Mouse (Mus musculus) forebrain, embryonic 13.5 days (tissue): ENCODE results near the gene Pde4d. TPM values are rescaled to one million over a fixed set of nuclear protein-coding genes. Genes with fewer than 3 reads are reported as not detected.

Experiments used
- ATAC-seq: fragments of 200-750 bp; cut with Nextera tagmentation; 2 replicates; pipeline ENCODE4 v1.8.0; 2017
- H3K27ac ChIP-seq: fragments of 300-500 bp; sonication (generic); 2 replicates; pipeline ENCODE4 v1.5.1; 2015; ENCODE audit warnings: inconsistent platforms, mild to moderate bottlenecking, moderate library complexity
- H3K27me3 ChIP-seq: fragments of 300-500 bp; sonication (generic); 2 replicates; pipeline ENCODE4 v1.6.1; 2015; ENCODE audit warnings: mild to moderate bottlenecking, inconsistent platforms
- H3K36me3 ChIP-seq: fragments of 300-500 bp; sonication (generic); 2 replicates; pipeline ENCODE4 v1.6.1; 2015; ENCODE audit warnings: mild to moderate bottlenecking, inconsistent platforms; ENCODE audit not compliant: poor library complexity, severe bottlenecking
- H3K4me1 ChIP-seq: fragments of 300-500 bp; sonication (generic); 2 replicates; pipeline ENCODE4 v1.6.1; 2015; ENCODE audit warnings: inconsistent platforms
- H3K4me2 ChIP-seq: fragments of 300-500 bp; sonication (generic); 2 replicates; pipeline ENCODE4 v1.6.1; 2015; ENCODE audit warnings: inconsistent platforms, mild to moderate bottlenecking, moderate library complexity
- H3K4me3 ChIP-seq: fragments of 300-500 bp; sonication (generic); 2 replicates; pipeline ENCODE4 v1.5.1; 2015; ENCODE audit warnings: mild to moderate bottlenecking, inconsistent platforms
- H3K9ac ChIP-seq: fragments of 300-500 bp; sonication (generic); 2 replicates; pipeline ENCODE4 v1.6.1; 2015; ENCODE audit warnings: mild to moderate bottlenecking, inconsistent platforms
- H3K9me3 ChIP-seq: fragments of 300-500 bp; sonication (generic); replicated peaks from 2 replicates; pipeline ENCODE4 v1.6.1; 2016; ENCODE audit warnings: inconsistent platforms
- WGBS: fragments of 180-500 bp; shearing (Covaris S2); methylation state at CpG from one replicate; pipeline ENCODE4 v1.1.7; 2015; 5-methylcytosine and 5-hydroxymethylcytosine counted together
- polyA plus RNA-seq: library from polyadenylated mRNA; unstranded; fragments of >200 nt; fragmentation: Nextera tagmentation; extraction: Ambion mirVana; gene quantifications from 2 replicates; pipeline ENCODE4 v1.2.1, GENCODE M21; 2015

The Pde4d gene
- polyA plus RNA-seq, 1 experiment from 2014 or later, result 11.9 TPM

DNA sequence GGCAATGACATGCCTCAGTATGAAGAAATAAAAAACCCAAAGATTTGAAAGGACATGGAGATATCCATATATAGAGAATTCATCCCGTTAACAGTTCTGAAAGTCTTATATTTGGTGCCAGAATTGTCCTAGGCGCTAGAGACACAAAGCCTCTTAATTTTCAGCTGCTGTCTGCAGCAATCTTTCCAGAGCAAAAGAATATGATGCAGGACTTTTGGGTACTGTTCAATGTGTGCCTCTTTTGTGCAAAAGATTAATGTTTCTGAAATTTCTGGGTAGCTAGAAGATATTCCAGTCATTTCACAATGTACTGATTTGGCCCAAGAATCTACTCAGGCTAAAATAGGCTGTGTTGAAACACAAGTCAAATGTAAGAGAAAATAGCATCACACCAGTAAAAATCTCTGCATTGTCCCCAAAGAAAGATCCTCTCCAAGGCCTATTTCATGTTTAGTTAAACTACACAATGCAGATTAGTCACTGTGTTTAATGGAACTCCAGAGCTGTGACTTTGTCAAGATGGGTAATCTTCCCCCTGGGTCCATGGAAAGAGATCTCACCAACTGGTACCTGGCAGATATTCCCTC is 1270.5 kb downstream of the Pde4d start:
- ATAC-seq, result no peak
- Histone ChIP-seq H3K9me3 (no peaks in the 10 kb centered on the region), H3K9ac (no peak overlapping the region), H3K4me3 (no peak overlapping the region), H3K27me3 (no peaks in the 10 kb centered on the region), H3K36me3 (no peaks in the 10 kb centered on the region), H3K4me1 (0 out of 2 replicates have a peak, but pooled peaks cover 2% of the 10 kb centered on the region), H3K4me2 (no peak overlapping the region), H3K27ac (no peak overlapping the region)
- 92% methylated on average over 2 of the region's 2 CpGs for WGBS

GRCm38 (mm10) chr13:109722237-109723119 is 1272.7 kb downstream of the Pde4d start:
- Histone ChIP-seq H3K9me3 (no peaks in the 10 kb centered on the region), H3K4me2 (no peak overlapping the region), H3K4me1 (0 out of 2 replicates have a peak, but pooled peaks cover 2% of the 10 kb centered on the region), H3K4me3 (no peak overlapping the region), H3K27me3 (no peaks in the 10 kb centered on the region), H3K27ac (no peak overlapping the region), H3K9ac (no peak overlapping the region), H3K36me3 (no peaks in the 10 kb centered on the region)
- ATAC-seq, result no peak
- 90% methylated on average over 6 of the region's 6 CpGs for WGBS

DNA sequence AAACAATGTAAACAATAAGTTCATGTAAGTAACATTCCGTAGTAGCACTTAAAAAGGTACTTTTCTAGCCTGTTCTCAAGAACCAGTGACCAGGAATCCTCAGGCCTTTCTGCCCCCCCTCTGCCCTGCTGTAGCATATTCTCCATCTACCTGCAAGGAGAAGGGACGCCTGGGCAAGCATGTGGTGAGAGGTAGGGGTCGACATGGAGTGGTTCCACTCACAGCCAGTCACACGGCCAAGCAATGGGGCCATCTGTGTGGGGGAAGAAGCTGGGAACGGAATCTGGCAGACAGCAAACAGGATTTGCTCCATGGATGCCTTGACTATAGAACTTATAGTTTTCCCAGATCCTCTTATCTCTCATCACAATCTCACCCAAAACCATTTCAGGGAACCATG is 1277.6 kb downstream of the Pde4d start:
- ATAC-seq, result no peak
- 85% methylated on average over 5 of the region's 5 CpGs for WGBS

GRCm38 (mm10) chr13:109729612-109730011 is 1279.9 kb downstream of the Pde4d start:
- 97% methylated on average over 4 of the region's 4 CpGs for WGBS
- no peak for ATAC-seq

More for the DNA sequence above, 1277.6 kb downstream of the Pde4d start:
- Histone ChIP-seq H3K27me3 (no peaks in the 10 kb centered on the region), H3K4me3 (no peak overlapping the region), H3K27ac (no peak overlapping the region), H3K9me3 (no peaks in the 10 kb centered on the region), H3K9ac (no peak overlapping the region), H3K36me3 (no peaks in the 10 kb centered on the region), H3K4me2 (no peak overlapping the region), H3K4me1 (no peaks in the 10 kb centered on the region)

DNA sequence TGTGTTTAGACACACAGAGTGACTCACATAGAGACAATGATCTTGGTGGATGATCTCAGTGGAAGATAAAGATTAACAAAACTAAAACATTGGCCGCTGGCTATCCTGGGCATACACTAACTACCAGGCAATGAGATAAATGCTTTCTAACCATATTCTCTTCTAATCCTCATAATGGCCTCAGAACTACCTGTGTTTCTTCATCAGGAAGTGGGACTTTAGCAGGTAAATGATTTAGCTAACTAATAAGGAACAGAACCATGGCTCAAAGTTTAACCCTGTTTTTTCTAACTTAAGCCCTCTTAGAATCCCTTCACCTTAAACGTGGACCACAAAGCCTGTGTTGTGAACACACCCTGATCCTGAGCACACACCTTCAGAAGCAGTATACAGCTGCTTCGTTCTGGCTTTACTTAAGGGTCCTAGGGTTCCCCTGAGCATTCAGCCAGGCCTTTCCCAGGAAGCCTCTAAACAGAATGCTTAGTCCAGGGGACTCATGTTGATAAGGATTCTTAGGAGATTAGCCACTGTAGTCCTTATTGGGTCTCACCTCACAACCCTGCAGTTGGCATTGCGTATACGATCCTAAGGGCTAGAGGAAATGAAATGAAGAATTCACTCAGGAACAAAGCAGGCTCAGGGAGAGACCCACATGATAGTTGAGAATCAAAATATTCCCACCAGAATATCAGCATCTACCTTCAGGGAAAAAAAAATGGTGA is 1283.1 kb downstream of the Pde4d start:
- Histone ChIP-seq H3K4me1 (no peaks in the 10 kb centered on the region), H3K27me3 (no peaks in the 10 kb centered on the region), H3K36me3 (no peaks in the 10 kb centered on the region), H3K4me2 (no peak overlapping the region), H3K9ac (no peak overlapping the region), H3K9me3 (no peaks in the 10 kb centered on the region), H3K4me3 (no peak overlapping the region), H3K27ac (no peak overlapping the region)
- WGBS, result 84% methylated on average over 5 of the region's 5 CpGs
- ATAC-seq, result no peak

More at GRCm38 (mm10) chr13:109729612-109730011, 1279.9 kb downstream of the Pde4d start:
- no peak overlapping the region for H3K27ac ChIP-seq
- H3K4me3 ChIP-seq, result no peak overlapping the region
- no peaks in the 10 kb centered on the region for H3K9me3 ChIP-seq
- no peak overlapping the region for H3K9ac ChIP-seq
- H3K36me3 ChIP-seq, result no peaks in the 10 kb centered on the region
- no peaks in the 10 kb centered on the region for H3K27me3 ChIP-seq
- no peaks in the 10 kb centered on the region for H3K4me1 ChIP-seq
- H3K4me2 ChIP-seq, result no peak overlapping the region

DNA sequence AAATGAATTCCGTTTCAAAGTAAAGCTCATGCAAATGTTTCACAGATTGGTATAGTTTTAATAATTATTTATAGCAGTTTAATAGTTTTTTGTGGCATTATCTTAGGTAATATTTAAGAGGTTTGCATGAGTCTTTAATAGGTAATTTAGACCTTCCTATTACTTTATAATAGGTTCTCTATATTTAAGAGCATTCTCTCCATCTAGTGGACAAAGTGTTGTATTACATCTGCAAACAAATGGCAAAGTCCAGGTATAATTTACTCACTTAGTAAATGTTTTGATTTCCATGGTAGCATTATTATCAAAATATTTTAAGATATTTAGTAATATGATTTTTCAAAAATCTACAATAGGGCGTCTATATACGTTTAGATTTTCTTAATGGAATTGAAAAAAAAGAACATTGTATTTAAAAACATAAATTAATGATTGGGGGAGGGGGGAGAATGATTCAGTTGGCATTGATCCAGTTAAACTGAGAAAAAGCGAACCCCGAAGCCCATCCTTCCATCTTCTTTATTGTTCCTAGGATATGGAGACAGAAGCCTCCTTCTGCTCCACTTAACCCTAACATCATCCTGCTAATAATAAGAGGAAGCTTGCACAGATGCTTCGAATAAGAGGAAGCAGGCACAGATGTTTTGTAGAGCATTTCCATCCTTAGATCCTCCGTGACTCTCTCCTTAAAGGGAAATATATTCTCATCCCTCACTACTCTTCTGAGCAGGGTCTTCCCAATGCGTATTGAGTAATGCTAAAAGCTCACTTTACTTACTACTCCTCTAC is 1286.7 kb downstream of the Pde4d start:
- Histone ChIP-seq H3K36me3 (no peaks in the 10 kb centered on the region), H3K4me1 (no peaks in the 10 kb centered on the region), H3K9me3 (no peaks in the 10 kb centered on the region), H3K4me2 (no peak overlapping the region), H3K4me3 (no peak overlapping the region), H3K27me3 (no peaks in the 10 kb centered on the region), H3K27ac (no peak overlapping the region), H3K9ac (no peak overlapping the region)
- no peak for ATAC-seq
- 46% methylated on average over 8 of the region's 8 CpGs for WGBS

GRCm38 (mm10) chr13:109746492-109746891 is 1296.7 kb downstream of the Pde4d start:
- H3K9ac ChIP-seq, result no peak overlapping the region
- H3K4me3 ChIP-seq, result no peak overlapping the region
- H3K36me3 ChIP-seq, result no peaks in the 10 kb centered on the region
- no peak overlapping the region for H3K4me2 ChIP-seq
- no peak overlapping the region for H3K27ac ChIP-seq
- H3K27me3 ChIP-seq, result no peaks in the 10 kb centered on the region
- no peaks in the 10 kb centered on the region for H3K9me3 ChIP-seq
- ATAC-seq, result no peak
- H3K4me1 ChIP-seq, result peaks cover 4% of the 10 kb centered on the region; the same call in 1 of the 2 replicates

- Histone ChIP-seq H3K27ac (no peak overlapping the region), H3K27me3 (no peaks in the 10 kb centered on the region), H3K4me1 (no peaks in the 10 kb centered on the region), H3K4me3 (no peak overlapping the region), H3K9me3 (no peaks in the 10 kb centered on the region), H3K36me3 (no peaks in the 10 kb centered on the region), H3K4me2 (no peak overlapping the region), H3K9ac (no peak overlapping the region)
- WGBS, result 48% methylated on average over 8 of the region's 8 CpGs
- ATAC-seq, result 0 out of 2 replicates have a peak, but pooled peaks have one; percentile 43
Observed at GRCm38 (mm10) chr13:109752236-109752863, 1302.6 kb downstream of the Pde4d start.

- Histone ChIP-seq H3K4me3 (no peak overlapping the region), H3K27ac (no peak overlapping the region), H3K9ac (no peak overlapping the region), H3K36me3 (no peaks in the 10 kb centered on the region), H3K4me2 (no peak overlapping the region), H3K27me3 (no peaks in the 10 kb centered on the region), H3K9me3 (no peaks in the 10 kb centered on the region), H3K4me1 (no peaks in the 10 kb centered on the region)
- ATAC-seq, result no peak
- 88% methylated on average over 5 of the region's 5 CpGs for WGBS
Observed at GRCm38 (mm10) chr13:109756854-109757253, 1307.1 kb downstream of the Pde4d start.

GRCm38 (mm10) chr13:109759201-109759600 is 1309.5 kb downstream of the Pde4d start:
- 0 out of 2 replicates have a peak, but pooled peaks have one; percentile 45 for ATAC-seq
- Histone ChIP-seq H3K36me3 (no peaks in the 10 kb centered on the region), H3K27me3 (no peaks in the 10 kb centered on the region), H3K4me1 (no peaks in the 10 kb centered on the region), H3K9me3 (no peaks in the 10 kb centered on the region), H3K4me3 (no peak overlapping the region), H3K4me2 (no peak overlapping the region), H3K9ac (no peak overlapping the region), H3K27ac (no peak overlapping the region)
- WGBS, result 39% methylated on average over 5 of the region's 5 CpGs

GRCm38 (mm10) chr13:109761081-109761480 is 1311.3 kb downstream of the Pde4d start:
- Histone ChIP-seq H3K4me2 (no peak overlapping the region), H3K9ac (no peak overlapping the region), H3K27ac (no peak overlapping the region), H3K4me3 (no peak overlapping the region), H3K4me1 (no peaks in the 10 kb centered on the region), H3K27me3 (no peaks in the 10 kb centered on the region), H3K9me3 (no peaks in the 10 kb centered on the region), H3K36me3 (no peaks in the 10 kb centered on the region)
- no peak for ATAC-seq
- WGBS, result 64% methylated on average over 13 of the region's 13 CpGs
